Mouse (Mus musculus) ES-E14 (cell line): ENCODE results near the gene Nxf1. TPM values are rescaled to one million over a fixed set of nuclear protein-coding genes. Genes with fewer than 3 reads are reported as not detected.

Experiments used
- DNase-seq: peaks from one replicate; pipeline ENCODE4 v3.0.0-alpha.2; 2013; ENCODE audit warnings: low read depth, low spot score
- H3K27ac ChIP-seq: 2 replicates; pipeline ENCODE4 v1.5.1; 2012; ENCODE audit warnings: low read depth, mild to moderate bottlenecking, low read length, moderate library complexity, mixed read lengths; ENCODE audit not compliant: poor library complexity, insufficient read depth, severe bottlenecking
- H3K36me3 ChIP-seq: 2 replicates; pipeline ENCODE4 v1.6.1; 2012; ENCODE audit warnings: mild to moderate bottlenecking, low read length, moderate library complexity, mixed read lengths; ENCODE audit not compliant: control insufficient read depth, poor library complexity, insufficient read depth, severe bottlenecking
- H3K4me1 ChIP-seq, 2 experiments: fragments of 150-350 bp in 1 of 2; sonication (generic) in 1 of 2; 2 replicates each; pipeline ENCODE4 v1.6.1; 2012; ENCODE audit warnings: low read length in 2 of 2, mild to moderate bottlenecking in 1 of 2, mixed read lengths in 1 of 2; ENCODE audit not compliant: control insufficient read depth in 2 of 2, insufficient read depth in 2 of 2, poor library complexity in 1 of 2
- H3K4me3 ChIP-seq, 2 experiments: fragments of 150-350 bp in 1 of 2; sonication (generic) in 1 of 2; 2 replicates each; pipeline ENCODE4 v1.5.1; 2012; ENCODE audit warnings: low read length in 2 of 2, low read depth in 1 of 2, mild to moderate bottlenecking in 1 of 2, mixed read lengths in 1 of 2; ENCODE audit not compliant: insufficient read depth in 1 of 2, poor library complexity in 1 of 2, severe bottlenecking in 1 of 2
- H3K9ac ChIP-seq: 2 replicates; pipeline ENCODE4 v1.6.1; 2012; ENCODE audit warnings: low read depth, mild to moderate bottlenecking, low read length, mixed read lengths; ENCODE audit not compliant: poor library complexity, insufficient read depth, severe bottlenecking
- H3K9me3 ChIP-seq: fragments of 150-350 bp; sonication (generic); 2 replicates; pipeline ENCODE4 v1.6.1; 2012; ENCODE audit warnings: low read depth, mild to moderate bottlenecking, low read length; ENCODE audit not compliant: control insufficient read depth, insufficient read depth
- CHD2 ChIP-seq: IDR thresholded peaks from 2 replicates; pipeline ENCODE4 v1.6.1; 2014; ENCODE audit warnings: mild to moderate bottlenecking, low read depth, low read length, inconsistent platforms
- HCFC1 ChIP-seq: IDR thresholded peaks from 2 replicates; pipeline ENCODE4 v1.6.1; 2012; ENCODE audit warnings: low read length, inconsistent platforms, borderline replicate concordance; ENCODE audit not compliant: insufficient read depth
- MAFK ChIP-seq: IDR thresholded peaks from 2 replicates; pipeline ENCODE4 v1.6.1; 2014; ENCODE audit warnings: mild to moderate bottlenecking, low read depth, low read length, inconsistent platforms; ENCODE audit not compliant: insufficient read depth
- ZC3H11A ChIP-seq: IDR thresholded peaks from 2 replicates; pipeline ENCODE4 v1.6.1; 2012; ENCODE audit warnings: low read depth, mild to moderate bottlenecking, inconsistent platforms, low read length, borderline replicate concordance
- ZNF384 ChIP-seq: IDR thresholded peaks from 2 replicates; pipeline ENCODE4 v1.6.1; 2012; ENCODE audit warnings: low read depth, low read length, inconsistent platforms
- in situ Hi-C, 2 experiments: fragments of 600-800 bp; cut with MboI; formaldehyde crosslinking; loops; one replicate each; pipeline ENCODE4 v1.15.1; 2025; ENCODE audit warnings: low sequenced_read_pairs in 2 of 2, inconsistent platforms in 1 of 2; ENCODE audit not compliant: unreplicated experiment in 2 of 2
- total RNA-seq: library from RNA; depleted of rRNA; stranded (reverse); fragments of 300-350 nt; gene quantifications from 2 replicates; pipeline ENCODE4 v1.2.3, GENCODE M21; 2012

The Nxf1 gene
- total RNA-seq, 1 experiment: 101 TPM

- Histone ChIP-seq H3K36me3 (peaks cover 19% of the 10 kb centered on the region), H3K27ac (no peak overlapping the region), H3K9ac (peak overlapping the region; percentile 65; the same call in 1 of the 2 replicates), H3K9me3 (no peaks in the 10 kb centered on the region), H3K4me3 (peak overlapping the region; percentile 81 to 88), H3K4me1 (peaks cover 0 to 7% of the 10 kb centered on the region in 2 experiments; a peak in 3 of 4 replicates)
- DNase-seq: no peak
- no peak for TF ChIP-seq CHD2
- no peak for TF ChIP-seq HCFC1
- TF ChIP-seq MAFK: no peak
- TF ChIP-seq ZC3H11A: no peak
- no peak for TF ChIP-seq ZNF384
- in situ Hi-C loops: no loop called here
Observed at GRCm38 (mm10) chr19:8773409-8773808, 16.5 kb downstream of the Nxf1 start.

GRCm38 (mm10) chr19:8774086-8774835 is 17.4 kb downstream of the Nxf1 start, which contains the start of gene Tmem179b:
Gene Tmem179b, minus strand, starts transcription at chr19:8774467.
- Histone ChIP-seq H3K4me1 (peaks cover 0 to 7% of the 10 kb centered on the region in 2 experiments; a peak in 3 of 4 replicates), H3K36me3 (peaks cover 20% of the 10 kb centered on the region), H3K9ac (peak within 1 kb of the TSS; percentile 96), H3K27ac (peak within 1 kb of the TSS; percentile 94), H3K9me3 (no peaks in the 10 kb centered on the region), H3K4me3 (peak within 1 kb of the TSS; percentile 81 to 88)
- TF ChIP-seq ZC3H11A (no peak), HCFC1 (peak; percentile 70; the same call in 1 of the 2 replicates)
- DNase-seq: peak; percentile 94
- in situ Hi-C loops: no loop called here

DNA sequence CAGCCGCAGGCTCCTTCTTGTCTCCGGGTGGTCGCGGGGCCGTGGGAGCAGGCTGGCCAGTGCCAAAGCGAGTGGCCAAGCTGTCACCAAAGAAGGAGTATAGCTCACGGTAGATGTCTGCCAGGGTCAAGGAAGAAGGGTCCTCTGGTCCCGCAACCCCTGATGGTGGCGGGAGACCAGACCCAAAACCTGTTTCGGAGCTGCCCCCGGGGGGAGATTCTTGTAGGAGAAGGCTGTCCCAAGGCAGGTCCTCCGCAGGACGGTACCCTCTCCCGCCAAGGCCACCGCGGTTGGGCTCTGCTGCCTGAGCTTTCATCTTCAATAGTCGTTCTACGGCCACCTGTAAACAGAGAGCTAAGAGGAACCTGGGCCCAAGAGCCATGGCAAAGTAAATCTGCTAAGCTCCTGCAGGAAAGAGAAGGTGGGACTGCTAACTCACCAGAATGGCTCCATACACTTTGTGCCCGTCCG is 18.1 kb downstream of the Nxf1 start:
- Histone ChIP-seq H3K27ac (peak overlapping the region; percentile 94), H3K9me3 (no peaks in the 10 kb centered on the region), H3K4me1 (peaks cover 0 to 7% of the 10 kb centered on the region in 2 experiments; a peak in 3 of 4 replicates), H3K9ac (peak overlapping the region; percentile 96), H3K4me3 (peak overlapping the region; percentile 81 to 88), H3K36me3 (peaks cover 23% of the 10 kb centered on the region)
- in situ Hi-C loops: no loop called here
- no peak for DNase-seq
- TF ChIP-seq CHD2 (no peak), ZC3H11A (no peak), MAFK (no peak), ZNF384 (no peak), HCFC1 (no peak)

DNA sequence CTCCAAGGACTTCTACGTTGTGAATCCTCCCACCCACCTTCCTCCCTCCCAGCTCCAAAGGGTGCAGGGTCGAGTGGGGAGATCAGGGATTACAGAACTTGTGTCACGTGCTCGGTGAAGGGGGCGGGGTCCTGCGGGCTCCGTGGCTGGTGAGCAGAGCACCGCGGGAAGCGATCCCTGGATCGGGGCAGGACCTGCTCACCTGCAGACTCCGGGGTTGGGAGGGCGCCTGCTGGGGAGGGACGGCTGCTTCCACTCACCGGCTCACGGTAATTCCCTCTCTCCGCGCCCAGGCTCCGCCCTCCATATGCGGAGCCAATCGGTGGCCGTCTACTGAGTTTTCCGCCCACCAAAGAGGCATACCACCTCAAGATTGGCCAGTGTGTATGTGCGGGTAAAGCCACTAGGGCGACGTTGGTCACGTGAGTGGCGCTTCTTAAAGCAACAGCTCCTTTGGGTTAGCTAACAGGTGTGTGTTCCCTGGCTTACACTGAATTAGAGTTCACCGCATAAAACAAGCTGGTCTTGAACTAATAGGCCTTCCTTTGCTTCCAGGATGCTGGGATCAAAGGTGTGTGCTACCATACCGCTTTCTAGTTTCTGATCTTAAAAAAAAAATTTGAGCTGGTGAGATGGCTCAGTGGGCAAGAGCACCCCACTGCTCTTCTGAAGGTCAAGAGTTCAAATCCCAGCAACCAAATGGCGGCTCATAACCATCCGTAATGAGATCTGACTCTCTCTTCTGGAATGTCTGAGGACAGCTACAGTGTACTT is 29.3 kb downstream of the Nxf1 start, which contains the start of gene Taf6l:
Taf6l (minus strand) TSS at position 410 of the 774 bp plus-strand sequence.
- Histone ChIP-seq H3K4me1 (peaks cover 0 to 8% of the 10 kb centered on the region in 2 experiments; a peak in 3 of 4 replicates), H3K9me3 (no peaks in the 10 kb centered on the region), H3K36me3 (peaks cover 15% of the 10 kb centered on the region; the same call in 1 of the 2 replicates), H3K27ac (peak within 1 kb of the TSS; percentile 57; the same call in 1 of the 2 replicates), H3K9ac (peak within 1 kb of the TSS; percentile 73), H3K4me3 (peak within 1 kb of the TSS; percentile 74 to 82)
- DNase-seq: peak; percentile 96
- TF ChIP-seq HCFC1 (no peak), CHD2 (no peak), MAFK (no peak), ZC3H11A (no peak), ZNF384 (0 out of 2 replicates have a peak, but pooled peaks have one; percentile 5)
- in situ Hi-C loops: no loop called here
